Mouse (Mus musculus): ENCODE measurements around the gene Hnf1b. TPM values are rescaled to one million over a fixed set of nuclear protein-coding genes. Genes with fewer than 3 reads are reported as not detected.

Gene Hnf1b
- total RNA-seq, 2 experiments from 2014 or later: 0.17 TPM; not detected in 1

DNA sequence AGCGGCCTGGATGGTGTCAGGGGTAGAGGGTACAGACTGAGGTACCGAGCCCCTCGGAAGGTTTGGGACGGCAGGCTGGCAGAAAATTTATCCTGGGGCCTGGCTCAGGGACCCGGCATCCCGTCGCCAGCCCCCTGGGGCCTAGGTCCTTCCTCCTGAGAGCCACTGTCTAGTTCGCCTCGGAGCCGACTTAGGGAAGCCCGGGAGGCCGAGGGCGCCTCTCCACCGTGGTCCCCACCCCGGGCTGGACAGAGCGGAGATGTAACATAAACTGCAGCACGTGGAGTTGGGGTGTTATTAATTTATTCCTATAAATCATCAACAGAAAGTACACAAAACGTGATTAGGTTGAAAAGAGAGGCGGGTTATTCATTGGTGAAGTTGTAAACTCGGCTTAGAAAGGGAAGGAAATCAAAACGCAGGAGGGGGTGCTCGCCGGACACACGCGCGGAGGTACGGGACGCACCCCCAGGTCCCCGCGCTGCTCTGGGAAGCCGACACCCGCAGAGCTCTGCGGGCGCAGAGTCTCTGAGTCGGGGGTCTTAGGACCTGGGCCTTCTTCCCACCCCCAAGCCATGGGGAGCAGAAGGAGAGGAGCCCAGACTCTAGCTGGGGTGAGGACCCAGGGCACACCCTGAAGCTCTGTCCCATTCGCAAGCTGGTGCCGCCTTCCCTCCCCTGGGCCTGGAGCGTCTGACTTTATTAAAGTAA, 2.8 kb downstream of the Hnf1b start:
- no peak for DNase-seq (ENCODE audit: low spot score in 2 of 2)

DNA sequence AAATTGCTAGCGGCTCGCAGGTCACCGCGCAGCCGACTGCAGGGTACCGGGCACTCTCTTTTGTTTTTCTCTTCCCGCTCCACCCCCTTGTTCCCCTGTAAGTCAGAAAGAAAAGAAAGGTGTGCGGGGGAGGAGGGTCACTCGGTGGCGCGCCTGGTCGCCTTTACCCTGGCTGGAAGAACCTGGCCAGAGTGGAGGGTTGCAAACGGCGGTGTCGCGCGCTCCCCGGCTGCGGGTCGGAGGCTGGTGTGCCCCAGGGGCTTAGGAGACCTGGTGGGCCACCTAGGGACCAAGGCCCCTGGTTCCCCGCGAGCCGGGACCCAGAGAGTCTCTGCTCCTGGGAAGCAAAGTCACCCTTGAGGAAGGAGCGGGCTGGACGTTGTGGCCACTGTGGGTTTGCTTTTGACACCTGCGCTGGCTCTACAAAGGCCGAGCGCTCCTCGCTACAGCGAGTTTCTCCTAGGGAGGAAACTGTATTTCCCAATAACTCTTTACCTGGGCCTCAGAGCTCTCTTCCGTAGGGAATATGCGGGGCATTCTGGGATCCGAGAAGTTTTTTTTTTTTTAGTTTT, 3.4 kb downstream of the Hnf1b start:
- no peak for DNase-seq (ENCODE audit: low spot score in 2 of 2)

GRCm38 (mm10) chr11:83854091-83854490, 4.2 kb downstream of the Hnf1b start:
- no peak for DNase-seq (ENCODE audit: low spot score in 2 of 2)

- no peak for DNase-seq (ENCODE audit: low spot score in 2 of 2)
These were observed 4.8 kb downstream of the Hnf1b start for GRCm38 (mm10) chr11:83854707-83855106.

DNA sequence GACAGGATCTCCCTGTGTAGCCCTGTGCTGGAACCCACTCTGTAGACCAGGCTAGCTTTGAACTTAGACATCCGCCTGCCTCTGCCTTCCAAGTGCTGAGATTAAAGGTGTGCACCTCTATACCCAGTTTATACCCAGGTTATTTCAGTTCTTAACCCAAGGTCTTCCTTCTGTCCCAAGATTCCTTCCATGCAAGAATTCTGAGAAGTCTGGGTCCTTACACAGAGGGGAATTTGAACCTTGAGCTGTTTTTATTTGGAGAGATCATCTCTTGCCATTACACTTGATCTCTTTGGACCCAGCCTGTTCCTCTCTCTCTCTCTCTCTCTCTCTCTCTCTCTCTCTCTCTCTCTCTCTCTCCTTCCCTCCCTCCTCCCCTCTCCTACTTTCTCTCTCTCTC, 7.4 kb downstream of the Hnf1b start:
- DNase-seq (ENCODE audit: low spot score in 2 of 2): no peak

DNA sequence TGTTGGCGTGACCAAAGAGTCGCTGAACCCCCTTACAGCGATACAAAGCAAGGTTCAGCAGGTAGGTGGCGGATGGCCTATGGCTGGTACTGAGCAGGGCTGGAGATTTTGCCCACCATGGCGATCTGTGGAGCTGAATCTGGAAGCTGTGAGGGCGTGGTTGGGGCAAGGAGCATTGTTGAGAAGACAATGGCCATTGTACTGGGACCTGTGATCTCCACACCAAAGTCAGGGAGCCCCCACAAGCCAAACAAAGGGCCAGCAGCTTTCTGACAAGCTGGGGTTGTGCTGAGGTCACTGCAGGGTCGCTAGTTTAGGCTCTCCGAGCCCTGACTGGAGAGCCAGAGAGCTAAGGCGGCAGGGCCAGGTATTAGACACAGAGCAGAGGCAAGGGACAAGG, 15.4 kb downstream of the Hnf1b start:
- DNase-seq (ENCODE audit: low spot score in 2 of 2): no peak

DNA sequence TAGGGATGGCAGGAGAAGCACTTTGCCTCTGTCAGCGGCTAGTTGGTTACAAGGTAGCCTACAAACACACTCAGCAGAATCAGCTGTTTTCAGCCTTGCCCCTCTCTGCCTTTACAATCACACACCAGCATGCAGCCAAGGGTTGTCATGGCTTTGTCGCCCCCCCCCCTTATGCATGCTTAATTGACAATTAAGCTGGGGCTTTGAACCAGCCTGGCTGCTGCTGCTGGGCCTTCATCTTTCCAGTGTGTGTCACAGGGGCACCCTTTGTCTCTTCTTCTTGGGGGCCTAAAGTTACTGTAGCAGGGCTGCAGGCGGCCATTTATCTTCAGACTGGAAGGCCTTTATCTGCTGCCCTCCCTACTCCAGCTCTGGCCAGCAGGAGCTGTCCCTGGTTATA, 17.7 kb downstream of the Hnf1b start:
- no peak for DNase-seq (ENCODE audit: low spot score in 2 of 2)

GRCm38 (mm10) chr11:83869147-83869546, 19.3 kb downstream of the Hnf1b start:
- DNase-seq (ENCODE audit: low spot score in 2 of 2): no peak

- no peak for DNase-seq (ENCODE audit: low spot score in 2 of 2)
These were observed 19.8 kb downstream of the Hnf1b start for GRCm38 (mm10) chr11:83869686-83870085.

DNA sequence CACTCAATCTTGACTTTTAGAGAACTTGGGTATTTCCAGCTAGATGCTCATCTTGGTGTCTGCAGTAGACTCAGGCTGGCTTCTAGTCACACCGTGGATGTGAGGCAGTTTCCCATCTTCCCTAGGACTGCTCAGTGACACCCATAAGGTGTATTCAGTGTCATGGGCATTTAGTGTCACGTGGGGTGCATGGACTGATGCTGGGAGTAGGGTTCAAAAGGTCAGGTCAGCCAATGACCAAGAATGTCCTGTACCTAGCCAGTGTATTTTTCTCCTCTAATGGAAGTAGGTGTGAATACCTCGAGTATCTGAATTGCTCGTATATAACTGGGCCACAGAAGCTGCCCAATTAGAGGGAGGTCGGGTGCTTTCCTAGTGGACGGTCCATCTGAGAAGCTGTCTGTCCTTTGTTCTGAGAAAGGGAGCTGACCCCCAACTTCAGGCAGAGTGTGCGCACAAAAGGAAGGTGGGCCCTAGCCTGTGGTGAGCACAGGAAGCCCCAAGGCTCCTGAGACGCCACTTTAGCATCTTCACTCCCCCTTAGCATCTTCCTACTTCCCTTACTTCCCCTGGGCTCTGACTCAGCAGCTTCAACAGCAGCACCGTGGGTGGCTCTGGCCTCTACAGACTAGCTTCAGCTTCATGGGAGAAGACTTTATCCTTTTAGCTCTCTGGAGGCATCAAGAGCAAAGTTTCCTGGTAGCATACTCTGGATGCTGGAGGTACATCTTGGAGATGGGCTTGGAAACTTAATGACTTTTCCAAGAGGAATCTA, 22.1 kb downstream of the Hnf1b start:
- DNase-seq (ENCODE audit: low spot score in 2 of 2): no peak

DNA sequence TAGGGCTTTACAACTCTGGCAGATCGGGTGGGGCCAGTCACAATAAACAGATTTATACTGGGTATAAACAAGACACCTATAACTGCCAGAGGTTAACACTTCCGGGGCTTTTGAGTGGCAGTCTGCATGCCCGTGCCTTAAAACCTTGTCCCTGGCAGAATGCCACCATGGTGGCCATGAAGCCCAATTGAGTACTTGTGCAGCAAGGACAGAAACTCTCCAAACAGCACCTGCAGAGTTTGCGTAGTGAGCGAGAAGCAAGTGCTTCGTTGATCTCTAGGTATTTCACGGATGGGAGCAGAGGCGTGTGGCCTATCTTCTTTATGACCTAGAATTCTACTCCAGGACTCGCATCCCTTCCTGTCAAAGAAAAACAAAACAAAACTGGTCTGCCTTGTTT, 23.6 kb downstream of the Hnf1b start:
- no peak for DNase-seq (ENCODE audit: low spot score in 2 of 2)

- no peak for DNase-seq (ENCODE audit: low spot score in 2 of 2)
These were observed 26.8 kb downstream of the Hnf1b start for GRCm38 (mm10) chr11:83876630-83877029.

DNA sequence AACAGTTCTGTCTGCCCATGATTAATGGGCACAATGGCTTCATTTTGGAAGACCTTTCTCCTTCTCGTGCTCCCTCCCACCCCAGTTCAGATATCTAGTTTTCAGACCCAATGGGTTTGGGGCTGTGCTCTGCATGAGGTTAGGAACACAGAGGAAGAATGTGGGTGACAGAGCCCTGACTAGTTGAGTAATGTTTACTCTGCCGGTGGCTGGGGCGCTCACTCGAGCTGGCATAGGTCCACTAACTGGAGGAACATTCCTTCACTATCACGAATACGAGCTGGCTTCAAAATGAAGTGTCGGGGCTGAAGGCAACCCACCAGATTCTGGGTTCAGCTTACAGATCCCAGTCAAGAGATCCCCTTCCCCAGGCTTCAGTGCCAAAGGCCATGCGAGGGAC, 27.9 kb downstream of the Hnf1b start:
- no peak for DNase-seq (ENCODE audit: low spot score in 2 of 2)

DNA sequence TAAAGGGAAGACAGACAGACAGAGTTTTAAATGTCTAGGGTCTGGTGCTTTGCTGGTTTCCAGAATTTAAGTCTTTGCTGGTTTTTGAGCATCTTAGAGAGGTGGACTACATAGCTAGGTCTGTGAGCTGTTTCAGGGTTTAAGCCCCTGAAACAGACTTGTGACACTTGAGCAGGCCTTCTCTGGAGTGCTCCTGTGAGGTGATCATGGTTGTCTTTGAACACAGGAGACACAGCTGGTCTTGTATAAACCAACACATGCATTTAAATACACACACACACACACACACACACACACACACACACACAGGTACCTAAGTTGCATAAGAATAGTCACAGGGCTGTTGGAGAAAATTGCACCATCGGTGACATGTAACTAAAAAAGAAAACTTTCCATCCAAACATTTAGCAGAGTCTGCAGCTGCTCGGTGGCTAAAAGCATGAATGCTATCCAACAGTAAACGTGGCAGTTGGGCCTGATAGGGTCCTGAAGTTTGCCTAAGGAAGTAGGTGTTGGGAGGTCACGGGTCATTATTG, 28.6 kb downstream of the Hnf1b start:
- no peak for DNase-seq (ENCODE audit: low spot score in 2 of 2)

GRCm38 (mm10) chr11:83879130-83879529, 29.3 kb downstream of the Hnf1b start:
- DNase-seq (ENCODE audit: low spot score in 2 of 2): no peak

GRCm38 (mm10) chr11:83881438-83881837, 31.6 kb downstream of the Hnf1b start:
- DNase-seq (ENCODE audit: low spot score in 2 of 2): no peak

DNA sequence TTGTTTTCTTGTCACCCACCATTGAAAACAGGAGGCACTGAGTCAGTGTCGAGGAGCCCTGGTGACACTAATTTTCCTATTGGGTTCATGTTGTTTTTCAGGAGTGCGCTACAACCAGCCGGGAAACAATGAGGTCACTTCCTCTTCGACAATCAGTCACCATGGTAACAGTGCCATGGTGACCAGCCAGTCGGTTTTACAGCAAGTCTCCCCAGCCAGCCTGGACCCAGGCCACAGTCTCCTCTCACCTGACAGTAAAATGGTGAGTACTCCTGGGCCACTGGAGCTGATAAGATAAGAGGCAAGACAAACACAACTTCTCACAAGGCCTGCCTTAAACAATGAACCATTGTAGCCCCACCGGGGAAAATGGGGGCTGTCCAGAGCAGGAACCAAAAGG, 32.7 kb downstream of the Hnf1b start:
- no peak for DNase-seq (ENCODE audit: low spot score in 2 of 2)

DNA sequence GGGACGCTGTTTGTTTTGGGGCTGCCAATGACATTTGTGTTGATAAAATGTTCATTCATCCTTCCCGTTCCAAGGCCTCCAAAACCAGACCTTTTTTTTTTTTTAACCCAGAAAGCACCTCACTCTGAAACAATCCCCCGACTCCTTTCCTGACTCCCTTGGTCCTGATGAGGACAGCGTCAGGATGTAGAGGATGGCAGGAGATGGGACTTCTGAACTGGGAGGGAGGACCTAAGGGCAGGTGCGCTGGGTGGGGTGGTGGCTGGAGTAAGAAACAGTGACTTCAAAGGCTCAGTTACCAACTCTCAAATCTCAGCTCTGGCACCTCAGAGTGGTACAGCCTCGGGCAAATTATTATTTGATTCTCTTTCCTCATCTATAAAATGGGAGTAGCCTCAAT, 33.2 kb downstream of the Hnf1b start:
- no peak for DNase-seq (ENCODE audit: low spot score in 2 of 2)

- no peak for DNase-seq (ENCODE audit: low spot score in 2 of 2)
These were observed 33.9 kb downstream of the Hnf1b start for GRCm38 (mm10) chr11:83883812-83884211.

DNA sequence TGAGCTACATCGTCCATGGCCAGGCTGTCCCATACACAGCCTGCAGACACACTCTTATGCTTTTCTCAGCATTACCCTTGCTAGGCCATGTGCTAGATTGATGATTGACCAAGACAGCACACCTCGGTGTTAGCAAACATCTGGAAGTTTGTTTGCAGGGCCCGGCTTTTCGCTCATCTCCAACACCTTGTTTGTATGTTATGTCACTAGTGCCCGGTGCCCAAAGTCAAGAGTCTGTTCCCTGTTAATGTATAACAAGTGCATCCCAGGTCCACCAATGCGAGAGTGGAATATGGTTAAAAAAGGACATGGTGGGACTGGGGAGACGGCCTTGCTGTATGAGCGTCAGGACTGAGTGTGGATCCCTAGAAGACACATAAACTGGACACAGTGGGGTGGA, 35.3 kb downstream of the Hnf1b start:
- DNase-seq (ENCODE audit: low spot score in 2 of 2): no peak

DNA sequence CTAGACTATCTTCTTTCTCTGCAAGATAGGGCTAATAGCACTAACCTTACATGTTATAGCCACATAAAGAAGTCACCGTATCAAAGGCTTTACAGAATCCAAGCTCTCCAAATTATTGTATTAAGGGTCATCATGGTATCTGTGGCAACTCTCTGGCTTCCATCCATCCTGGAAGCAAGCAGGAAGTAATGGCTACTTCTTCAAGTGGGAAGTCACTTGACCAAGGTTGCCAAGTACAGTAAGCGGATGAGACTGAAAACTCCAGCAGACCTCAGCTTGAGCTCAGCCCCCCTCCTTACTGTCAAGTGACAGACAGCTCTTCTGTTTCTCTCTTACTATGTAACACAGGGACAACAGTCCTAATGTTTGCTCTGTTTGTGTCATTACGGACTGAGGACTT, 36.9 kb downstream of the Hnf1b start:
- DNase-seq (ENCODE audit: low spot score in 2 of 2): no peak

GRCm38 (mm10) chr11:83891366-83891765, 41.5 kb downstream of the Hnf1b start:
- no peak for DNase-seq (ENCODE audit: low spot score in 2 of 2)
